Mouse (Mus musculus): ENCODE measurements around the gene Gm42421. TPM values are rescaled to one million over a fixed set of nuclear protein-coding genes. Genes with fewer than 3 reads are reported as not detected.

The Gm42421 gene
- polyA plus RNA-seq, 1 experiment = 4.3 TPM

- Histone ChIP-seq H3K4me3 (ENCODE audit: low read depth, low read length) (peak within 1 kb of the TSS; percentile 34), H3K9ac (ENCODE audit: low read depth, poor library complexity, severe bottlenecking) (no peak within 1 kb of the TSS), H3K27me3 (ENCODE audit: control insufficient read depth, insufficient read depth, low read length, poor library complexity, severe bottlenecking) (no peaks in the 10 kb centered on the region), H3K9me3 (replicated peaks; ENCODE audit: control insufficient read depth, insufficient read depth, low read length, poor library complexity, severe bottlenecking) (no peaks in the 10 kb centered on the region; the same call in 1 of the 2 replicates), H3K27ac (ENCODE audit: insufficient read depth, low read length) (no peak within 1 kb of the TSS), H3K36me3 (ENCODE audit: control insufficient read depth, insufficient read depth, low read length, poor library complexity, severe bottlenecking) (peaks cover 19% of the 10 kb centered on the region), H3K4me1 (ENCODE audit: control insufficient read depth, insufficient read depth, low read length) (no peaks in the 10 kb centered on the region)
- TF ChIP-seq CTCF (IDR thresholded peaks at IDR 0.05; ENCODE audit: low read depth, low read length) (no peak), EP300 (IDR thresholded peaks at IDR 0.05; ENCODE audit: insufficient read depth, low read depth, low read length) (no peak), POLR2A (IDR thresholded peaks at IDR 0.05; ENCODE audit: insufficient read depth, low read length) (no peak)
These were observed 4.9 kb downstream of the Gm42421 start, which contains the start of gene Rsph10b for GRCm38 (mm10) chr5:143932831-143933230. Rsph10b (plus strand) TSS chr5:143933035.

GRCm38 (mm10) chr5:143933414-143933813 lies 5.4 kb downstream of the Gm42421 start:
- TF ChIP-seq CTCF (IDR thresholded peaks at IDR 0.05; ENCODE audit: low read depth, low read length) (no peak), POLR2A (IDR thresholded peaks at IDR 0.05; ENCODE audit: insufficient read depth, low read length) (no peak), EP300 (IDR thresholded peaks at IDR 0.05; ENCODE audit: insufficient read depth, low read depth, low read length) (no peak)
- Histone ChIP-seq H3K4me1 (ENCODE audit: control insufficient read depth, insufficient read depth, low read length) (no peaks in the 10 kb centered on the region), H3K27ac (ENCODE audit: insufficient read depth, low read length) (no peak overlapping the region), H3K4me3 (ENCODE audit: low read depth, low read length) (no peak overlapping the region), H3K27me3 (ENCODE audit: control insufficient read depth, insufficient read depth, low read length, poor library complexity, severe bottlenecking) (no peaks in the 10 kb centered on the region), H3K9ac (ENCODE audit: low read depth, poor library complexity, severe bottlenecking) (no peak overlapping the region), H3K36me3 (ENCODE audit: control insufficient read depth, insufficient read depth, low read length, poor library complexity, severe bottlenecking) (peaks cover 14% of the 10 kb centered on the region), H3K9me3 (replicated peaks; ENCODE audit: control insufficient read depth, insufficient read depth, low read length, poor library complexity, severe bottlenecking) (no peaks in the 10 kb centered on the region)

- H3K27ac ChIP-seq (ENCODE audit: insufficient read depth, low read length) = no peak overlapping the region
- no peak overlapping the region for H3K9ac ChIP-seq (ENCODE audit: low read depth, poor library complexity, severe bottlenecking)
- no peak overlapping the region for H3K4me3 ChIP-seq (ENCODE audit: low read depth, low read length)
- no peak for TF ChIP-seq POLR2A (IDR thresholded peaks at IDR 0.05; ENCODE audit: insufficient read depth, low read length)
- no peak for TF ChIP-seq EP300 (IDR thresholded peaks at IDR 0.05; ENCODE audit: insufficient read depth, low read depth, low read length)
- no peak for TF ChIP-seq CTCF (IDR thresholded peaks at IDR 0.05; ENCODE audit: low read depth, low read length)
- H3K4me1 ChIP-seq (ENCODE audit: control insufficient read depth, insufficient read depth, low read length) = no peaks in the 10 kb centered on the region
- H3K36me3 ChIP-seq (ENCODE audit: control insufficient read depth, insufficient read depth, low read length, poor library complexity, severe bottlenecking) = peaks cover 10% of the 10 kb centered on the region
- H3K9me3 ChIP-seq (replicated peaks; ENCODE audit: control insufficient read depth, insufficient read depth, low read length, poor library complexity, severe bottlenecking) = no peaks in the 10 kb centered on the region
- no peaks in the 10 kb centered on the region for H3K27me3 ChIP-seq (ENCODE audit: control insufficient read depth, insufficient read depth, low read length, poor library complexity, severe bottlenecking)
These were observed 5.9 kb downstream of the Gm42421 start for GRCm38 (mm10) chr5:143933875-143934274.

- Histone ChIP-seq H3K9me3 (replicated peaks; ENCODE audit: control insufficient read depth, insufficient read depth, low read length, poor library complexity, severe bottlenecking) (no peaks in the 10 kb centered on the region), H3K27me3 (ENCODE audit: control insufficient read depth, insufficient read depth, low read length, poor library complexity, severe bottlenecking) (no peaks in the 10 kb centered on the region), H3K4me3 (ENCODE audit: low read depth, low read length) (no peak overlapping the region), H3K27ac (ENCODE audit: insufficient read depth, low read length) (no peak overlapping the region), H3K4me1 (ENCODE audit: control insufficient read depth, insufficient read depth, low read length) (no peaks in the 10 kb centered on the region), H3K36me3 (ENCODE audit: control insufficient read depth, insufficient read depth, low read length, poor library complexity, severe bottlenecking) (no peaks in the 10 kb centered on the region), H3K9ac (ENCODE audit: low read depth, poor library complexity, severe bottlenecking) (no peak overlapping the region)
- TF ChIP-seq EP300 (IDR thresholded peaks at IDR 0.05; ENCODE audit: insufficient read depth, low read depth, low read length) (no peak), POLR2A (IDR thresholded peaks at IDR 0.05; ENCODE audit: insufficient read depth, low read length) (no peak), CTCF (IDR thresholded peaks at IDR 0.05; ENCODE audit: low read depth, low read length) (no peak)
These were observed 8.2 kb downstream of the Gm42421 start for GRCm38 (mm10) chr5:143936156-143936555.

GRCm38 (mm10) chr5:143941588-143941987 lies 13.6 kb downstream of the Gm42421 start:
- H3K4me1 ChIP-seq (ENCODE audit: control insufficient read depth, insufficient read depth, low read length) = no peaks in the 10 kb centered on the region
- no peaks in the 10 kb centered on the region for H3K27me3 ChIP-seq (ENCODE audit: control insufficient read depth, insufficient read depth, low read length, poor library complexity, severe bottlenecking)
- H3K27ac ChIP-seq (ENCODE audit: insufficient read depth, low read length) = no peak overlapping the region
- no peaks in the 10 kb centered on the region for H3K9me3 ChIP-seq (replicated peaks; ENCODE audit: control insufficient read depth, insufficient read depth, low read length, poor library complexity, severe bottlenecking)
- no peak overlapping the region for H3K4me3 ChIP-seq (ENCODE audit: low read depth, low read length)
- TF ChIP-seq EP300 (IDR thresholded peaks at IDR 0.05; ENCODE audit: insufficient read depth, low read depth, low read length) (no peak), CTCF (IDR thresholded peaks at IDR 0.05; ENCODE audit: low read depth, low read length) (no peak), POLR2A (IDR thresholded peaks at IDR 0.05; ENCODE audit: insufficient read depth, low read length) (no peak)
- H3K36me3 ChIP-seq (ENCODE audit: control insufficient read depth, insufficient read depth, low read length, poor library complexity, severe bottlenecking) = no peaks in the 10 kb centered on the region
- no peak overlapping the region for H3K9ac ChIP-seq (ENCODE audit: low read depth, poor library complexity, severe bottlenecking)

- H3K4me3 ChIP-seq (ENCODE audit: low read depth, low read length) = no peak overlapping the region
- TF ChIP-seq EP300 (IDR thresholded peaks at IDR 0.05; ENCODE audit: insufficient read depth, low read depth, low read length) (no peak), CTCF (IDR thresholded peaks at IDR 0.05; ENCODE audit: low read depth, low read length) (no peak), POLR2A (IDR thresholded peaks at IDR 0.05; ENCODE audit: insufficient read depth, low read length) (no peak)
These were observed 15.5 kb downstream of the Gm42421 start for GRCm38 (mm10) chr5:143943231-143944125.

More at GRCm38 (mm10) chr5:143943231-143944125, 15.5 kb downstream of the Gm42421 start:
- no peaks in the 10 kb centered on the region for H3K27me3 ChIP-seq (ENCODE audit: control insufficient read depth, insufficient read depth, low read length, poor library complexity, severe bottlenecking)
- H3K4me1 ChIP-seq (ENCODE audit: control insufficient read depth, insufficient read depth, low read length) = peaks cover 2% of the 10 kb centered on the region
- no peaks in the 10 kb centered on the region for H3K9me3 ChIP-seq (replicated peaks; ENCODE audit: control insufficient read depth, insufficient read depth, low read length, poor library complexity, severe bottlenecking)
- no peaks in the 10 kb centered on the region for H3K36me3 ChIP-seq (ENCODE audit: control insufficient read depth, insufficient read depth, low read length, poor library complexity, severe bottlenecking)
- no peak overlapping the region for H3K27ac ChIP-seq (ENCODE audit: insufficient read depth, low read length)
- no peak overlapping the region for H3K9ac ChIP-seq (ENCODE audit: low read depth, poor library complexity, severe bottlenecking)
